Mouse (Mus musculus) heart, embryonic 11.5 days (tissue): Measurements from ENCODE around the gene Tnks1bp1. TPM values are rescaled to one million over a fixed set of nuclear protein-coding genes. Genes with fewer than 3 reads are reported as not detected.

ENCODE experiments used
- ATAC-seq: fragments of 200-750 bp; cut with Nextera tagmentation; replicated peaks from 2 replicates; pipeline ENCODE4 v1.8.0; 2017; ENCODE audit warnings: moderate library complexity; ENCODE audit not compliant: insufficient number of reproducible peaks, low FRiP score, low TSS enrichment
- H3K27ac ChIP-seq: fragments of 300-500 bp; sonication (generic); 2 replicates; pipeline ENCODE4 v1.5.1; 2014; ENCODE audit warnings: mild to moderate bottlenecking, low read depth, low read length
- H3K27me3 ChIP-seq: fragments of 300-500 bp; sonication (generic); 2 replicates; pipeline ENCODE4 v1.6.1; 2014; ENCODE audit warnings: mild to moderate bottlenecking, low read length, mixed read lengths; ENCODE audit not compliant: control insufficient read depth, insufficient read depth
- H3K36me3 ChIP-seq: fragments of 300-500 bp; sonication (generic); 2 replicates; pipeline ENCODE4 v1.6.1; 2014; ENCODE audit warnings: mild to moderate bottlenecking, low read length, moderate library complexity, mixed read lengths; ENCODE audit not compliant: control insufficient read depth, insufficient read depth
- H3K4me1 ChIP-seq: fragments of 300-500 bp; sonication (generic); 2 replicates; pipeline ENCODE4 v1.6.1; 2014; ENCODE audit warnings: low read length; ENCODE audit not compliant: control insufficient read depth, insufficient read depth
- H3K4me2 ChIP-seq: fragments of 300-500 bp; sonication (generic); 2 replicates; pipeline ENCODE4 v1.6.1; 2014; ENCODE audit warnings: mild to moderate bottlenecking, moderate library complexity
- H3K4me3 ChIP-seq: fragments of 300-500 bp; sonication (generic); 2 replicates; pipeline ENCODE4 v1.5.1; 2014; ENCODE audit warnings: low read depth, low read length
- H3K9ac ChIP-seq: fragments of 300-500 bp; sonication (generic); 2 replicates; pipeline ENCODE4 v1.6.1; 2014; ENCODE audit warnings: mild to moderate bottlenecking, low read depth, low read length, moderate library complexity
- H3K9me3 ChIP-seq: fragments of 300-500 bp; sonication (generic); replicated peaks from 2 replicates; pipeline ENCODE4 v1.6.1; 2016; ENCODE audit warnings: low read length; ENCODE audit not compliant: control insufficient read depth
- WGBS: fragments of 180-500 bp; shearing (Covaris S2); extraction: QIAGEN DNeasy Blood & Tissue Kit; methylation state at CpG from one replicate; pipeline ENCODE4 v1.1.7; 2014; ENCODE audit not compliant: insufficient replicate concordance; 5-methylcytosine and 5-hydroxymethylcytosine counted together
- polyA plus RNA-seq: library from polyadenylated mRNA; unstranded; fragments of >200 nt; fragmentation: Nextera tagmentation; extraction: Ambion mirVana; gene quantifications from 2 replicates; pipeline ENCODE4 v1.2.1, GENCODE M21; 2014

Tnks1bp1 gene
- polyA plus RNA-seq, 1 experiment from 2014 or later: 7.0 TPM

- H3K4me1 ChIP-seq: peaks cover 5% of the 10 kb centered on the region; the same call in 1 of the 2 replicates
- no peaks in the 10 kb centered on the region for H3K9me3 ChIP-seq
- no peak overlapping the region for H3K4me3 ChIP-seq
- H3K36me3 ChIP-seq: no peaks in the 10 kb centered on the region
- ATAC-seq: no peak
- H3K27ac ChIP-seq: no peak overlapping the region
- H3K27me3 ChIP-seq: no peaks in the 10 kb centered on the region
- H3K4me2 ChIP-seq: no peak overlapping the region
- H3K9ac ChIP-seq: no peak overlapping the region
- 61% methylated on average over 11 of the region's 11 CpGs for WGBS
Measured at GRCm38 (mm10) chr2:85105426-85106013, 57.7 kb downstream of the Tnks1bp1 start.

GRCm38 (mm10) chr2:85106068-85106790, 58.4 kb downstream of the Tnks1bp1 start:
- WGBS: 63% methylated on average over 7 of the region's 7 CpGs
- peaks cover 5% of the 10 kb centered on the region; the same call in 1 of the 2 replicates for H3K4me1 ChIP-seq
- no peaks in the 10 kb centered on the region for H3K36me3 ChIP-seq
- H3K4me2 ChIP-seq: no peak overlapping the region
- no peaks in the 10 kb centered on the region for H3K9me3 ChIP-seq
- H3K27ac ChIP-seq: no peak overlapping the region
- no peak overlapping the region for H3K4me3 ChIP-seq
- no peak for ATAC-seq
- no peaks in the 10 kb centered on the region for H3K27me3 ChIP-seq
- H3K9ac ChIP-seq: no peak overlapping the region

GRCm38 (mm10) chr2:85106941-85107340, 59.1 kb downstream of the Tnks1bp1 start:
- Histone ChIP-seq H3K4me2 (no peak overlapping the region), H3K4me1 (peaks cover 5% of the 10 kb centered on the region; the same call in 1 of the 2 replicates), H3K9ac (no peak overlapping the region), H3K4me3 (no peak overlapping the region), H3K36me3 (no peaks in the 10 kb centered on the region), H3K9me3 (no peaks in the 10 kb centered on the region), H3K27me3 (no peaks in the 10 kb centered on the region), H3K27ac (no peak overlapping the region)
- WGBS: 51% methylated on average over 4 of the region's 4 CpGs
- no peak for ATAC-seq

GRCm38 (mm10) chr2:85110288-85110875, 62.6 kb downstream of the Tnks1bp1 start:
- H3K27me3 ChIP-seq: no peaks in the 10 kb centered on the region
- WGBS: 79% methylated on average over 9 of the region's 9 CpGs
- H3K36me3 ChIP-seq: no peaks in the 10 kb centered on the region

More at GRCm38 (mm10) chr2:85110288-85110875, 62.6 kb downstream of the Tnks1bp1 start:
- Histone ChIP-seq H3K4me2 (no peak overlapping the region), H3K4me1 (peaks cover 5% of the 10 kb centered on the region; the same call in 1 of the 2 replicates), H3K9me3 (no peaks in the 10 kb centered on the region), H3K27ac (no peak overlapping the region), H3K4me3 (no peak overlapping the region), H3K9ac (no peak overlapping the region)
- no peak for ATAC-seq

Other genes starting within 250 kb of the Tnks1bp1 start
- gene Ube2l6, start 249.2 kb upstream of the Tnks1bp1 start, polyA plus RNA-seq: 95.9 and 105 TPM in 2 replicates
- gene Smtnl1, start 225.4 kb upstream of the Tnks1bp1 start, polyA plus RNA-seq: 0.37 and 0.49 TPM in 2 replicates
- 76.8 and 77.9 TPM in 2 replicates for gene Timm10, start 221.0 kb upstream of the Tnks1bp1 start, polyA plus RNA-seq
- 36.1 and 41.4 TPM in 2 replicates for gene Slc43a1, start 209.2 kb upstream of the Tnks1bp1 start, polyA plus RNA-seq
- 0.23 and 1.1 TPM in 2 replicates for gene Rtn4rl2, start 161.3 kb upstream of the Tnks1bp1 start, polyA plus RNA-seq
- 48.2 and 52.5 TPM in 2 replicates for gene Slc43a3, start 111.4 kb upstream of the Tnks1bp1 start, polyA plus RNA-seq
- gene Prg2, start 67.6 kb upstream of the Tnks1bp1 start, polyA plus RNA-seq: 0.73 and 1.1 TPM in 2 replicates
- 0.24 and 0.37 TPM in 2 replicates for gene Prg3, start 59.8 kb upstream of the Tnks1bp1 start, polyA plus RNA-seq
- 180 and 194 TPM in 2 replicates for gene Ssrp1, start 10.8 kb upstream of the Tnks1bp1 start, polyA plus RNA-seq
- gene P2rx3, start 10.6 kb upstream of the Tnks1bp1 start, polyA plus RNA-seq: 0.44 and 0.77 TPM in 2 replicates
- 8.9 and 9.7 TPM in 2 replicates for gene Aplnr, start 88.2 kb downstream of the Tnks1bp1 start, polyA plus RNA-seq
- gene Lrrc55, start 149.2 kb downstream of the Tnks1bp1 start, polyA plus RNA-seq: 0.07 and 0.24 TPM in 2 replicates